Mouse (Mus musculus): ENCODE data around the gene Susd2.

- TF ChIP-seq CTCF (IDR thresholded peaks at IDR 0.05; ENCODE audit: borderline replicate concordance, insufficient read depth, low read depth, low read length) (no peak), POLR2A (IDR thresholded peaks at IDR 0.05; ENCODE audit: borderline replicate concordance, insufficient read depth, low read length) (no peak)
Observed at GRCm38 (mm10) chr10:75669936-75670335, 26.1 kb upstream of the Susd2 start.
